Mouse (Mus musculus) stomach, postnatal 0 days (tissue): ENCODE measurements around the gene Abcc5. TPM values are rescaled to one million over a fixed set of nuclear protein-coding genes. Genes with fewer than 3 reads are reported as not detected.

Experiments
- ATAC-seq: fragments of 200-750 bp; cut with Nextera tagmentation; 2 replicates; pipeline ENCODE4 v1.8.0; 2017; ENCODE audit not compliant: low FRiP score, low TSS enrichment
- DNase-seq: peaks from one replicate; pipeline ENCODE4 v3.0.0-alpha.2; 2016; ENCODE audit warnings: low spot score
- H3K27ac ChIP-seq: fragments of 300-500 bp; sonication (generic); replicated peaks from 2 replicates; pipeline ENCODE4 v1.5.1; 2014; ENCODE audit warnings: mild to moderate bottlenecking, control low read depth
- H3K27me3 ChIP-seq: fragments of 300-500 bp; sonication (generic); 2 replicates; pipeline ENCODE4 v1.6.1; 2014; ENCODE audit warnings: low read length; ENCODE audit not compliant: control insufficient read depth, insufficient read depth
- H3K36me3 ChIP-seq: fragments of 300-500 bp; sonication (generic); 2 replicates; pipeline ENCODE4 v1.6.1; 2014; ENCODE audit warnings: low read length, mixed read lengths; ENCODE audit not compliant: control insufficient read depth, insufficient read depth
- H3K4me1 ChIP-seq: fragments of 300-500 bp; sonication (generic); replicated peaks from 2 replicates; pipeline ENCODE4 v1.6.1; 2014; ENCODE audit warnings: antibody characterized with exemption; ENCODE audit not compliant: control insufficient read depth, insufficient read depth
- H3K4me2 ChIP-seq: fragments of 300-500 bp; sonication (generic); replicated peaks from 2 replicates; pipeline ENCODE4 v1.6.1; 2014; ENCODE audit warnings: low read depth, mild to moderate bottlenecking, control low read depth, moderate library complexity
- H3K4me3 ChIP-seq: fragments of 300-500 bp; sonication (generic); 2 replicates; pipeline ENCODE4 v1.5.1; 2014; ENCODE audit warnings: low read depth, low read length, control low read depth
- H3K9ac ChIP-seq: fragments of 300-500 bp; sonication (generic); 2 replicates; pipeline ENCODE4 v1.6.1; 2014; ENCODE audit warnings: mild to moderate bottlenecking, low read length, control low read depth, mixed read lengths
- H3K9me3 ChIP-seq: fragments of 300-500 bp; sonication (generic); 2 replicates; pipeline ENCODE4 v1.6.1; 2016; ENCODE audit warnings: low read length; ENCODE audit not compliant: control insufficient read depth
- CTCF ChIP-seq: IDR thresholded peaks from 2 replicates; pipeline ENCODE4 v1.5.1; 2016; ENCODE audit warnings: antibody characterized with exemption, low read depth, mild to moderate bottlenecking, moderate library complexity
- EP300 ChIP-seq: optimal IDR thresholded peaks from 2 replicates; pipeline ENCODE3; 2016; ENCODE audit warnings: antibody characterized with exemption
- WGBS: fragments of 180-500 bp; shearing (Covaris S2); extraction: QIAGEN DNeasy Blood & Tissue Kit; methylation state at CpG from one replicate; pipeline ENCODE4 v1.1.7; 2014; 5-methylcytosine and 5-hydroxymethylcytosine counted together
- polyA plus RNA-seq: library from polyadenylated mRNA; unstranded; fragments of >200 nt; fragmentation: Nextera tagmentation; extraction: Ambion mirVana; gene quantifications from 2 replicates; pipeline ENCODE4 v1.2.1, GENCODE M21; 2015

The Abcc5 gene
- 15.9 and 19.3 TPM in 2 replicates for polyA plus RNA-seq

GRCm38 (mm10) chr16:20425855-20426598 lies at the start of gene Abcc5:
Gene Abcc5, minus strand, starts transcription at chr16:20426394.
- Histone ChIP-seq H3K27ac (peak within 1 kb of the TSS; percentile 83), H3K4me3 (peak within 1 kb of the TSS; percentile 84), H3K9me3 (no peaks in the 10 kb centered on the region), H3K36me3 (no peaks in the 10 kb centered on the region), H3K9ac (peak within 1 kb of the TSS; percentile 73), H3K4me1 (0 out of 2 replicates have a peak, but pooled peaks cover 2% of the 10 kb centered on the region), H3K4me2 (peak within 1 kb of the TSS; percentile 63), H3K27me3 (no peaks in the 10 kb centered on the region)
- ATAC-seq, result peak; percentile 95
- DNase-seq, result peak; percentile 89
- TF ChIP-seq EP300 (no peak), CTCF (peak; percentile 95)
- under 1% methylated on average over 61 of the region's 62 CpGs for WGBS

DNA sequence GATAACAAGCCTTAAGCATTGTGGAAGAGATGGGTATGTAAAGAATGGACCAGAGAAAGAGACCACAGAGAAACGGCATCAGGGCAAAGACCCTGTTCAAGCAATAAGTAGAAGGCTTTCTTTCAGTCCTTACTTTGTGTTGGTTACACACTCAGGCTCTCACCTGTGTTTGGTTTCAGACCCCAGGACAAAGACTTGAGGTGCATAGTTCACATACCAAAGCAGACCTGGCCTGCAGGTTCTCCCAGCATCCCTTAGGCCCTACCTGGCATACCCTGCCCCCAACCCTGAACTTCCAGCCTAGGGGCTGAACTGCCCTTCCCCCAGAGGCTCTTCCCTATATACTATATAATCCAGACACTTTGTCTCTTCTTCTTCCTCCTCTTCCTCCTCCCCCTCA lies 49.1 kb upstream of the Abcc5 start:
- Histone ChIP-seq H3K27me3 (no peaks in the 10 kb centered on the region), H3K36me3 (no peaks in the 10 kb centered on the region), H3K27ac (no peak overlapping the region), H3K4me3 (no peak overlapping the region), H3K9ac (no peak overlapping the region), H3K4me1 (no peaks in the 10 kb centered on the region), H3K9me3 (no peaks in the 10 kb centered on the region), H3K4me2 (no peak overlapping the region)
- 76% methylated on average over 1 of the region's 1 CpGs for WGBS
- DNase-seq, result no peak
- TF ChIP-seq CTCF (no peak), EP300 (no peak)
- ATAC-seq, result no peak

DNA sequence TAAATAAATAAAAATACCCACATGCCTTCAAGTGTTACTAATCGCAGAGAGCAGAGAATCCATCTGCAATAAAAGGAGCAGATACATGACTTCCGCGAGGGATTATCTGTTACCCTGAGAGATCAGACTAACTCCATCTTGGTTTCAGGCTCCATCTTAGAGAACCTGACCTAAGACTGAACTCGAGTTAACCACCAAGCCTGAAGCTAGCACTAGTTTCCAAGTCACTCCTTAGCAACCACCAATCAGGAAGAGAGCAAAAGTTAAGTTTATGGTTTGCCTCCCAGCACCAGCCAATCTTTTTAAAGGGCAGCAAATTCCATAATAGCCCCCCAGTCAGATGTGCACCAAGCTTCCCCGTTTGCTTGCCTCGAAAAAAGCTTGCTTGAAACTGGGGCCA lies 48.6 kb upstream of the Abcc5 start:
- 69% methylated on average over 6 of the region's 6 CpGs for WGBS
- Histone ChIP-seq H3K27ac (no peak overlapping the region), H3K27me3 (no peaks in the 10 kb centered on the region), H3K9ac (no peak overlapping the region), H3K9me3 (no peaks in the 10 kb centered on the region), H3K4me3 (no peak overlapping the region), H3K4me2 (no peak overlapping the region), H3K36me3 (no peaks in the 10 kb centered on the region), H3K4me1 (no peaks in the 10 kb centered on the region)
- DNase-seq (no peak), ATAC-seq (no peak)
- no peak for TF ChIP-seq CTCF
- no peak for TF ChIP-seq EP300

DNA sequence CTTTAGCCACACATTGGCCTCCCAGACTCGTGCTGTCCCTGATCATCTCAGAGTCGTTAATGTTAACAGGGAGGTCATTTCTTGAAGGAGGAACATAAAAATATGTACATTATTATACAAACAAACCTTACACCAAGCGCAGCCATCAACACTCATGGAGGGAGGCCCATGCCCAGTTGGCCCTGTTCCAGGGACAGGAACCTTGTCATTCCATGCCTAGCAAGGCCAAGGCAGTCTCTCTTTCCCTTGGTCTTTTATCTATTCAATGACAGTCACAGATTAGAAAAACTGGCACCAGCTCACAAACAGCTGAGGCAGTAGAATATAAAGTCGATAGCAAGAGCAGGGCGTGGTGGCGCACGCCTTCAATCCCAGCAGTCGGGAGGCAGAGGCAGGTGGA lies 48.0 kb upstream of the Abcc5 start:
- Histone ChIP-seq H3K27ac (no peak overlapping the region), H3K4me2 (no peak overlapping the region), H3K4me3 (no peak overlapping the region), H3K9ac (no peak overlapping the region), H3K27me3 (no peaks in the 10 kb centered on the region), H3K9me3 (no peaks in the 10 kb centered on the region), H3K36me3 (no peaks in the 10 kb centered on the region), H3K4me1 (no peaks in the 10 kb centered on the region)
- 83% methylated on average over 8 of the region's 8 CpGs for WGBS
- no peak for ATAC-seq
- no peak for DNase-seq
- TF ChIP-seq CTCF (no peak), EP300 (no peak)

DNA sequence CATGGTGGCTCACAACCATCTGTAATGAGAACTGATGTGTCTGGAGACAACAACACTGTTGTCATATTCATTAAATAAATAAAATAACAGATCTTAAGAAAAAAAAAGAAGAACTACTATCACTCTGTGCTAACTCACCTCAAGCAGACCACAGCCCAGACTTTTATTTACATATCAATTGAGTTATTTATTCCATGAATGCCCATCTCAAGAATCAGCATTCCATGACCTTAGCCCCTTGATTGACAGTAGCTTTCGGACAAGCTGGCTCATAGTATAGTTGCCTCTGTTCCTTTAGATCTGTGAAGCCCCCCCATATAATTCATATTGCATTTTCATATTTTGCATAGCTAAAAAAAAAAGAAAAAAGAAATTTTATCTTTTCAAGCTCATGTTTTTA lies 47.6 kb upstream of the Abcc5 start:
- no peaks in the 10 kb centered on the region for H3K9me3 ChIP-seq
- 78% methylated on average over 1 of the region's 1 CpGs for WGBS
- H3K9ac ChIP-seq, result no peak overlapping the region
- TF ChIP-seq EP300 (no peak), CTCF (no peak)
- H3K36me3 ChIP-seq, result no peaks in the 10 kb centered on the region
- DNase-seq (no peak), ATAC-seq (no peak)
- H3K27ac ChIP-seq, result no peak overlapping the region
- H3K27me3 ChIP-seq, result no peaks in the 10 kb centered on the region
- H3K4me3 ChIP-seq, result no peak overlapping the region
- H3K4me2 ChIP-seq, result no peak overlapping the region
- no peaks in the 10 kb centered on the region for H3K4me1 ChIP-seq

DNA sequence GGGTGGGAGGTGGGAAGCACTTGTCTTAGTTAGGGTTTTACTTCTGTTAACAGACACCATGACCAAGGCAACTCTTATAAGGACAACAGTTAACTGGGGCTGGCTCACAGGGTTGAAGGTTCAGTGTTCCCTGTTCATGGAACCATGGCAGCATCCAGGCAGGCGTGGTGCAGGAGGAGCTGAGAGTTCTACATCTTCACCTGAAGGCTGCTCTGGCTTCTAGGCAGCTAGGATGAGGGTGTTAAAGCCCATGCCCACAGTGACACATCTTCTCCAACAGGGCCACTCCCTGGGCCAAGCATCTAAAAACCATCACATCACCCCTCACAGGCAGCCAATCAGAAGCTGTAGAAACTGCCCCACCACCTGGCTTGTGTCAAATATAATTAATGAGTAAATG lies 45.5 kb upstream of the Abcc5 start:
- Histone ChIP-seq H3K4me1 (no peaks in the 10 kb centered on the region), H3K4me3 (no peak overlapping the region), H3K9me3 (no peaks in the 10 kb centered on the region), H3K36me3 (no peaks in the 10 kb centered on the region), H3K4me2 (no peak overlapping the region), H3K27me3 (no peaks in the 10 kb centered on the region), H3K27ac (no peak overlapping the region), H3K9ac (no peak overlapping the region)
- DNase-seq, result no peak
- no peak for ATAC-seq
- TF ChIP-seq EP300 (no peak), CTCF (no peak)
- WGBS, result 65% methylated on average over 1 of the region's 1 CpGs
